Mouse (Mus musculus) midbrain, embryonic 12.5 days (tissue): ENCODE measurements around the gene Vpreb3. TPM values are rescaled to one million over a fixed set of nuclear protein-coding genes. Genes with fewer than 3 reads are reported as not detected.

ENCODE experiments used
- ATAC-seq: fragments of 200-750 bp; cut with Nextera tagmentation; 2 replicates; pipeline ENCODE4 v1.8.0; 2017; ENCODE audit warnings: low read depth, moderate TSS enrichment, moderate library complexity; ENCODE audit not compliant: low FRiP score
- H3K27ac ChIP-seq: fragments of 300-500 bp; sonication (generic); replicated peaks from 2 replicates; pipeline ENCODE4 v1.5.1; 2016; ENCODE audit warnings: mild to moderate bottlenecking
- H3K27me3 ChIP-seq: fragments of 300-500 bp; sonication (generic); 2 replicates; pipeline ENCODE4 v1.6.1; 2016; ENCODE audit warnings: mild to moderate bottlenecking
- H3K36me3 ChIP-seq: fragments of 300-500 bp; sonication (generic); 2 replicates; pipeline ENCODE4 v1.6.1; 2016
- H3K4me1 ChIP-seq: fragments of 300-500 bp; sonication (generic); 2 replicates; pipeline ENCODE4 v1.6.1; 2016
- H3K4me2 ChIP-seq: fragments of 300-500 bp; sonication (generic); replicated peaks from 2 replicates; pipeline ENCODE4 v1.6.1; 2016; ENCODE audit warnings: mild to moderate bottlenecking, moderate library complexity
- H3K4me3 ChIP-seq: fragments of 300-500 bp; sonication (generic); 2 replicates; pipeline ENCODE4 v1.5.1; 2016; ENCODE audit warnings: mild to moderate bottlenecking
- H3K9ac ChIP-seq: fragments of 300-500 bp; sonication (generic); replicated peaks from 2 replicates; pipeline ENCODE4 v1.6.1; 2016; ENCODE audit warnings: mild to moderate bottlenecking, moderate library complexity
- H3K9me3 ChIP-seq: fragments of 300-500 bp; sonication (generic); 2 replicates; pipeline ENCODE4 v1.6.1; 2016; ENCODE audit warnings: mild to moderate bottlenecking
- WGBS: fragments of 180-500 bp; shearing (Covaris S2); methylation state at CpG from one replicate; pipeline ENCODE4 v1.1.7; 2016; 5-methylcytosine and 5-hydroxymethylcytosine counted together
- polyA plus RNA-seq: library from polyadenylated mRNA; unstranded; fragments of >200 nt; fragmentation: Nextera tagmentation; extraction: Ambion mirVana; gene quantifications from 2 replicates; pipeline ENCODE4 v1.2.1, GENCODE M21; 2016

The Vpreb3 gene
- polyA plus RNA-seq, 1 experiment from 2014 or later: 0.71 TPM

DNA sequence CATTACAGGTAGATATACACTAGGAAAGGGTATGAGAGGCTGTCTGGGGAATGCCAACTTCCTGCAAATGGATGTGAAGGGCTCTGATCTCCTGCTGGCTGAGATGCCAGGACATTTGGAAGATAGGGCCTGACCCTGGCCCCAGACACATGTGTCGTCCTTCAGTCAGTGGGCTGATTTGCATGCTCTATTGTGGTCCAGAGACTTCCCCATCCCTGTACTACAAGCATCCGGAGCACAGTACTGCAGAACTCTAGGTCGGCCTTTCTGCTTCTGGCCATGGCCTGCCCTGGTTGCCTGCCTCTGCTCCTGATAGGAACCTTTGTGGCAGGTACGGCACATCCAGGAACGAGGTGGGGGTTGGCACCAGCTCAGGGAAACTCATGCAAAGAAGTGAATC, 5.2 kb downstream of the Vpreb3 start:
- Histone ChIP-seq H3K9me3 (no peaks in the 10 kb centered on the region), H3K36me3 (no peaks in the 10 kb centered on the region), H3K4me2 (no peak overlapping the region), H3K4me3 (no peak overlapping the region), H3K9ac (no peak overlapping the region), H3K4me1 (peaks cover 20% of the 10 kb centered on the region), H3K27me3 (peaks cover 24% of the 10 kb centered on the region), H3K27ac (no peak overlapping the region)
- 82% methylated on average over 5 of the region's 5 CpGs for whole genome bisulfite sequencing
- ATAC-seq: no peak

- WGBS: 83% methylated on average over 22 of the region's 22 CpGs
- no peak overlapping the region for H3K27ac ChIP-seq
- ATAC-seq: no peak
- H3K9ac ChIP-seq: no peak overlapping the region
- no peak overlapping the region for H3K4me2 ChIP-seq
- H3K27me3 ChIP-seq: peaks cover 24% of the 10 kb centered on the region
- H3K4me3 ChIP-seq: no peak overlapping the region
- H3K9me3 ChIP-seq: no peaks in the 10 kb centered on the region
- no peaks in the 10 kb centered on the region for H3K36me3 ChIP-seq
- H3K4me1 ChIP-seq: peaks cover 16% of the 10 kb centered on the region
These were observed 6.5 kb downstream of the Vpreb3 start for GRCm38 (mm10) chr10:75949053-75950045.

GRCm38 (mm10) chr10:75950791-75951210, 7.9 kb downstream of the Vpreb3 start:
- H3K27ac ChIP-seq: no peak overlapping the region
- peaks cover 13% of the 10 kb centered on the region for H3K4me1 ChIP-seq
- H3K4me2 ChIP-seq: peak overlapping the region; percentile 84
- peaks cover 28% of the 10 kb centered on the region for H3K27me3 ChIP-seq
- peak; percentile 71 for ATAC-seq
- H3K9ac ChIP-seq: peak overlapping the region; percentile 57
- peak overlapping the region; percentile 44 for H3K4me3 ChIP-seq
- no peaks in the 10 kb centered on the region for H3K36me3 ChIP-seq
- H3K9me3 ChIP-seq: no peaks in the 10 kb centered on the region
- WGBS: 2% methylated on average over 23 of the region's 23 CpGs

- H3K4me3 ChIP-seq: peak overlapping the region; percentile 44
- H3K9ac ChIP-seq: peak overlapping the region; percentile 57
- H3K27ac ChIP-seq: no peak overlapping the region
- ATAC-seq: no peak; the same call in 1 of the 2 replicates
- peaks cover 28% of the 10 kb centered on the region for H3K27me3 ChIP-seq
- H3K4me1 ChIP-seq: peaks cover 13% of the 10 kb centered on the region
- H3K4me2 ChIP-seq: peak overlapping the region; percentile 84
- no peaks in the 10 kb centered on the region for H3K36me3 ChIP-seq
- WGBS: 5% methylated on average over 13 of the region's 13 CpGs
- no peaks in the 10 kb centered on the region for H3K9me3 ChIP-seq
These were observed 8.7 kb downstream of the Vpreb3 start for GRCm38 (mm10) chr10:75951424-75952050.

DNA sequence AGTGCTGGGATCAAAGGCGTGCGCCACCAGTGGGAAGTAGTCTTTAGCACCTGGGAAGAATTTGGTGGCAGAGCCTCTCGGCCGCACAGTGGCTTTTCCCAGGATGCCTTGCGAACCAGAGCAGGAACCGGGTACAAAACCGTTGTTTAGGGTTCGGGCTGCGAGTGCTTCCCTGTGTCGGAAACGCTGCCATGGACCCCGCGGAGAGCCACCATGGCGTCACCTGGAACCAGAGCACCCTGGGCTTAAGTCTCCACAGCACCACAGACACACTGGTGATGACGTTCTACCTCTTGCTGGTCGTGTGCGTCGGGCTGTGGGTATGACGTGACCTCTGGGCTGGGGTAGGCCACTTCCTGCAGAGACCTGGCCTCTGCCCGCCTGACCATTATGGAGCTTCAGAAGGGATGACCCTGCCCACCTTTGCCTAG, 11.5 kb downstream of the Vpreb3 start, which contains the start of gene Gm5134:
Gm5134 (plus strand) TSS at position 134 of the 431 bp plus-strand sequence.
- Histone ChIP-seq H3K4me3 (peak within 1 kb of the TSS; percentile 20; the same call in 1 of the 2 replicates), H3K36me3 (no peaks in the 10 kb centered on the region), H3K4me2 (peak within 1 kb of the TSS; percentile 44), H3K9ac (no peak within 1 kb of the TSS), H3K27ac (no peak within 1 kb of the TSS), H3K9me3 (no peaks in the 10 kb centered on the region), H3K4me1 (peaks cover 13% of the 10 kb centered on the region), H3K27me3 (peaks cover 16% of the 10 kb centered on the region)
- 28% methylated on average over 20 of the region's 20 CpGs for WGBS
- ATAC-seq: no peak

GRCm38 (mm10) chr10:75973846-75974245, 31.0 kb downstream of the Vpreb3 start:
- WGBS: 93% methylated on average over 10 of the region's 10 CpGs
- H3K4me1 ChIP-seq: 0 out of 2 replicates have a peak, but pooled peaks cover 4% of the 10 kb centered on the region
- no peak overlapping the region for H3K27ac ChIP-seq
- no peak overlapping the region for H3K4me3 ChIP-seq
- H3K9ac ChIP-seq: no peak overlapping the region
- no peaks in the 10 kb centered on the region for H3K36me3 ChIP-seq
- no peak overlapping the region for H3K4me2 ChIP-seq
- no peaks in the 10 kb centered on the region for H3K9me3 ChIP-seq
- no peaks in the 10 kb centered on the region for H3K27me3 ChIP-seq
- ATAC-seq: no peak

DNA sequence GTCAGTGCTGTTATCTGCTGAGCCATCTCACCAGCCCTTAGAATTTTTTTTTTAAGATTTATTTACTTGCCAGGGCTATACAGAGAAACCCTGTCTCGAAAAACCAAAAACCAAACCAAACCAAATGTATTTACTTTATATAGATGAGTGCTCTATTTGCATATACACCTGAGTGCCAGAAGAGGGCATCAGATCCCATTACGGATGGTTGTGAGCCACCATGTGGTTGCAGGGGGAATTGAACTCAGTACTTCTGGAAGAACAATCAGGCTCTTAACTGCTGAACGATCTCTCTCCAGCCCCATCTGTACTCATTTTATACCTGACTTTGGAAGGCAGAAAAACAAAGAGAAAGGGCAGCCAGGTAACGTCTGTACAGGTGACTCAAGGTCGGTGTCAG, 32.4 kb downstream of the Vpreb3 start:
- no peak overlapping the region for H3K4me3 ChIP-seq
- H3K27me3 ChIP-seq: no peaks in the 10 kb centered on the region
- no peak overlapping the region for H3K27ac ChIP-seq
- ATAC-seq: no peak
- no peak overlapping the region for H3K4me2 ChIP-seq
- WGBS: 78% methylated on average over 5 of the region's 5 CpGs
- no peaks in the 10 kb centered on the region for H3K9me3 ChIP-seq
- 0 out of 2 replicates have a peak, but pooled peaks cover 4% of the 10 kb centered on the region for H3K4me1 ChIP-seq
- no peak overlapping the region for H3K9ac ChIP-seq
- no peaks in the 10 kb centered on the region for H3K36me3 ChIP-seq

- Histone ChIP-seq H3K4me3 (no peak overlapping the region), H3K4me2 (no peak overlapping the region)
These were observed 35.4 kb downstream of the Vpreb3 start for GRCm38 (mm10) chr10:75978119-75978834.

GRCm38 (mm10) chr10:75978835-75979157, 35.9 kb downstream of the Vpreb3 start:
- ATAC-seq: no peak
- no peak overlapping the region for H3K4me3 ChIP-seq
- 82% methylated on average over 5 of the region's 5 CpGs for WGBS
- H3K9me3 ChIP-seq: no peaks in the 10 kb centered on the region
- H3K27ac ChIP-seq: no peak overlapping the region
- 0 out of 2 replicates have a peak, but pooled peaks cover 4% of the 10 kb centered on the region for H3K4me1 ChIP-seq
- H3K27me3 ChIP-seq: no peaks in the 10 kb centered on the region
- H3K36me3 ChIP-seq: no peaks in the 10 kb centered on the region
- H3K4me2 ChIP-seq: no peak overlapping the region
- no peak overlapping the region for H3K9ac ChIP-seq

More at GRCm38 (mm10) chr10:75978119-75978834, 35.4 kb downstream of the Vpreb3 start:
- H3K9me3 ChIP-seq: no peaks in the 10 kb centered on the region
- 47% methylated on average over 10 of the region's 10 CpGs for WGBS
- H3K4me1 ChIP-seq: 0 out of 2 replicates have a peak, but pooled peaks cover 4% of the 10 kb centered on the region
- H3K27me3 ChIP-seq: no peaks in the 10 kb centered on the region
- H3K27ac ChIP-seq: no peak overlapping the region
- ATAC-seq: no peak
- H3K36me3 ChIP-seq: no peaks in the 10 kb centered on the region
- no peak overlapping the region for H3K9ac ChIP-seq

GRCm38 (mm10) chr10:75979432-75979831, 36.6 kb downstream of the Vpreb3 start:
- Histone ChIP-seq H3K4me1 (0 out of 2 replicates have a peak, but pooled peaks cover 4% of the 10 kb centered on the region), H3K9me3 (no peaks in the 10 kb centered on the region), H3K36me3 (no peaks in the 10 kb centered on the region), H3K27ac (no peak overlapping the region), H3K27me3 (no peaks in the 10 kb centered on the region), H3K4me2 (no peak overlapping the region), H3K4me3 (no peak overlapping the region), H3K9ac (no peak overlapping the region)
- WGBS: 92% methylated on average over 3 of the region's 3 CpGs
- no peak for ATAC-seq

DNA sequence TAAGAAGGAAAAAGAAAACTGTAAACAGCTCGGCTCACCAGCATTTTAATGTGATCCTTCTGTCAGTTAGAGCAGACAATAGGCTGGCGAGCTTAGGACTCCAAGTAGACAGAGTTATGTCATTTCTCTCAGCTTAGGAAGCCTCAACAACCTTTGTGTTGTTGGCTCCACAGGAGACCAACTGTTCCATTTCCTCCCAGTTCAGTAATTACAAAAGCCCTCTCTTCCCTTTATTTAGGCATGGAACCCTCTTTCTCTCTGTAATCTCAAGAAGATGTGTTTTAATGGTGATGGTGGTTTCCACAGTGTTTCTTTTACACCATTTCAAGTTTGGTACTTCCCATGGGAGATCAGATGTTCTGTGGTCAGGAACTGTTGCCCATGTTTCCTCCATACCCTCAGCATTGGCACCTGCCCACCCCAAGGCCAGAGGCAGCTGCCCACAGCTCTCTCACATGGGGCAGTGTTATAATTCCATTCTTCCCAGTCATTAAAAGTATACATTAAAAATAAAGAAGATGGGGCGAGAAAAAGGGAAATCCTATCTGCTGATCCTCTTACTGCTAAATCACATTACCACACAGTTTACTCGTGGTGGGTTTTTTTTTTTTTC, 47.7 kb downstream of the Vpreb3 start:
- Histone ChIP-seq H3K4me2 (no peak overlapping the region), H3K9me3 (no peaks in the 10 kb centered on the region), H3K27ac (no peak overlapping the region), H3K9ac (no peak overlapping the region), H3K27me3 (no peaks in the 10 kb centered on the region), H3K36me3 (no peaks in the 10 kb centered on the region), H3K4me3 (no peak overlapping the region), H3K4me1 (no peaks in the 10 kb centered on the region)
- WGBS: 66% methylated on average over 4 of the region's 4 CpGs
- ATAC-seq: no peak
